Mouse (Mus musculus): ENCODE measurements around the gene Cyb5d1.

Cyb5d1 gene

GRCm38 (mm10) chr11:69395235-69395633, at the start of gene Cyb5d1, which contains the start of gene Naa38:
Gene Cyb5d1, minus strand, starts transcription at chr11:69395631.
Gene Naa38, plus strand, starts transcription at chr11:69395487.
- peak; percentile 87 to 88 for DNase-seq

DNA sequence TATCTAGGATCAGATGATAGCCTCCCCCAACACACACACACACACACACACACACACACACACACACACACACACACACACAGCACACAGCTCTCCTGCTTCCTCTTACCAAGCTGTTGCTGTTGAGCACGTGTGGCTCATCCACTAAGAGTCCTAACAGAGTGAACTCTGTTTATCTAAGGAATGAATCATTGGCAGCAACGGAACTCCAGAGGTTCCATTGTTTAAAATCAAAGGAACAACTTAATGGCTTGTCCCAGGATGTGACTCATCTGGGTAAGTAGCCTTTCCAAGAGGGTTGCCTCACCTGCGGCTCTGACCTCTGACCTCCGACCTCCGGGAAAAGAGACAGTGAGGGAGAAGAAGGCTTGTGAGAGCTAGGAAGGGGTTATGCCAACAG, 47.9 kb upstream of the Cyb5d1 start:
- no peak for DNase-seq

GRCm38 (mm10) chr11:69437291-69437690, 41.9 kb upstream of the Cyb5d1 start:
- DNase-seq: no peak

DNA sequence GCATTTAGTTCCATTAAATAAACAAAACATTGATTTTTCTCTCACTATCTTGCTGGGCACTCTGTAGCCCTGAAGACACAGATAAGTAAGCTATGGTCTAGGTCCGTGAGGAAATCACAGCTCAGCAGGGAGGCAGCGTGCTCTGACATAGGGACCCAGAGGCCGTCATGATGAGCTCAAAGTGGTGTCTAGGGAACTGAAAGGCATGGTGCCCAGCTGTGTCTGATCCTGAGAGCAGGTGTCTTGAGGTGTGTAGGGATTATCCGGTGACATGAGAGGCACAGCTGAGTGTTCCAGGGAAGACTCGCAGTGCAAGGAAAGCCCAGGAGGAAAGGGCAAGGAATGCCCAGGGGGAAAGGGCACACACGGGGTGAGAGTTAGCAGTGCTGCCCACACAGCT, 37.8 kb upstream of the Cyb5d1 start:
- no peak for DNase-seq

- DNase-seq: no peak
Observed at GRCm38 (mm10) chr11:69432640-69432982, 37.2 kb upstream of the Cyb5d1 start.

GRCm38 (mm10) chr11:69431829-69432639, 36.6 kb upstream of the Cyb5d1 start:
- DNase-seq: peak; percentile 80 to 85

DNA sequence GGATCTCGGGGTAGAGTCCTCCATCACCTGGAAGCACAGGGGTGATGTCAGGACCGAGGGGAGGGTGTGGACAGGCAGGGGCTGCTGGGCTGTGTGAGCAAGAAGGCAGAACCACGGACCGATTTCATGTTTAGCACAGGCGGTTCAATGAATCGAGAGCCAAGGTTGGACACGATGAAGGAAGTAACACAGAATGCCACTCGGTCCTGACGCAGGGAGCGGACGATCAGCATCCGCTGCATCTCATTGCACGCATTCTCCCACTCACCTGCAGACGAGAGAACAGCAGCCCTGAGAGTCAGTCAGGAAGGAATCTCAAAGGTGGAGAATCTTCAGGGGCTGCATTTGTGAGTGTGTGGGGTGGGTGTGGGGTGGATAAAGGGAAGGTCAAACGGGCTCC, 35.2 kb upstream of the Cyb5d1 start:
- no peak for DNase-seq

DNA sequence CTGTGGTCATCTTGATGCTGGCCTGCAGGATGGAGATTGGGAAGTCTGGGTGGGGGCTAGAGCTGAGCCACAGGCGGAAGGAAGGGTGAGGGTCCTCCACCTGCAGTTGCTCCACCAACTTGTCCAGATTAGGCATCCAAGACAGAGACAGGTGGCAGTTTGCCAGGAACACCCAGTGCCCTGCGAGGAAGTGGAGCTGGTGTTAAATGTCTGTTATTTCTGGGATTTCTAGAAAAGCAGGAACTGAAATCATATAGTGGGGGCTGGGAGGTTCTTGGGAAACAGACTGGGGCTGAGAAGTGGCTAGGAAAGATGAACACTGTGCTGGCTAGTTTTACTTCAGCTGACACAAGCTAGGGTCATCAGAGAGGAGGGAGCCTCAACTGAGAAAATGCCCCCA, 33.9 kb upstream of the Cyb5d1 start:
- no peak for DNase-seq

DNA sequence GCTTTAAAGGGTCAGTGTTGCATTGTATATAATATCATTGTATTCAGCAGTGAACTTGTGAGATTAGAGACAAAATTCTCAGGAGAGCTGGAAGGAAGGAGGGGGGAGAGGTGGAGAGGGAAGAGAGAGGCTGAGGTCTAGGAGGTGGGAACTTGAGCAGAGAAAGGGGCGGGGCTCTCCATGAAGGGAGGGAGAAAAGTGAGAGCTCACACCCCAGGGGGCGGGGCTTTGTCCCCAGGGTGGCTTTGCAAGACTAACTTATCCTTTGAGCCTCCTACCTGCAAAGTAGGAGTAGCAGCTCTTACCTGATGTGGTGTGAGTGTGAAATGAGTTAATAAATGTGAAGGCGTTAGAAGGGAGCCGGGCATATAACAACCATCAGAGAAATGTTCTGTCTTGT, 33.3 kb upstream of the Cyb5d1 start:
- peak in 1 of 2 experiments; percentile 33 for DNase-seq

DNA sequence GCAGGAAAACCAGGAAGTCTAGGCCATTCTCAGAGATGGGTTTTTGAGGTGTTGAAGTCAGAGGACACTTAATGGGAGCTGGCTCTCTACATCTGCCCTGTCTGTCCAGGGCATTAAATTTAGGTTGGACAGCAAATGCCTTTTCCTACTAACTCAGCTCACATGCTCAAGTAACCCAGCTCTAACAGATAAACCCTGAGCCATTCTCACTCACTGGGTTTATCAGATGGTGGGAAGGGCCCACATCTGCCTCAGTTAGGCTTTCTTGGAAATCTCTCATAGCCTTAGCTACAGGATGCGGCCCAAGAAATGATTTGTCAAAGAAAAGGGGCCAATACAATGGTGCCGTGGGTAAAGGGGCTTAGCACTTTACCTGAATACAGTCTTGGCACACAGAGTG, 30.8 kb upstream of the Cyb5d1 start:
- no peak for DNase-seq

GRCm38 (mm10) chr11:69423885-69424284, 28.5 kb upstream of the Cyb5d1 start:
- no peak for DNase-seq

DNA sequence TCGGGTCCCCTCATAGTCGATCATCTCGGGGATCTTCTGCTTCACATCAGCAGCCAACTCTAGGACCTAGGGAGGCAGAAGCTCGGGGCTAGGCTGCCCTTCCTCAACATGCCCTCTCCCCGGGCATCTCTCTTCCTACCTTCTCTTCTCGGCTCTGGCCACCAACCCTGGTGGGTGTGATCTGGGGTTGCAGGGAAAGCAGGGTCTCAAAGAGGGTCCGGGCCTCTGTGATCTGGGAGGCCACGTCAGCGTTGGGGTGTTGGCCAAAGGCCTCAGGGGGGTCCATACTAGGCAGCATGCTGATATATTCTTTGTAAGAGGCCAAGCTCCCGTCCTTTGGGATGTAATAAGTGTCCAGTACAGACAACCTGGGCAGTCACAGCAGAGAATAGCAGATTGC, 27.4 kb upstream of the Cyb5d1 start:
- DNase-seq: no peak

GRCm38 (mm10) chr11:69421131-69421977, 25.9 kb upstream of the Cyb5d1 start:
- DNase-seq: no peak

- DNase-seq: no peak
Observed at GRCm38 (mm10) chr11:69420554-69421000, 25.1 kb upstream of the Cyb5d1 start.

- peak; percentile 51 to 59 for DNase-seq
Observed at GRCm38 (mm10) chr11:69419813-69420553, 24.6 kb upstream of the Cyb5d1 start.

GRCm38 (mm10) chr11:69419443-69419812, 24.0 kb upstream of the Cyb5d1 start:
- DNase-seq: peak in 1 of 2 experiments; percentile 48

DNA sequence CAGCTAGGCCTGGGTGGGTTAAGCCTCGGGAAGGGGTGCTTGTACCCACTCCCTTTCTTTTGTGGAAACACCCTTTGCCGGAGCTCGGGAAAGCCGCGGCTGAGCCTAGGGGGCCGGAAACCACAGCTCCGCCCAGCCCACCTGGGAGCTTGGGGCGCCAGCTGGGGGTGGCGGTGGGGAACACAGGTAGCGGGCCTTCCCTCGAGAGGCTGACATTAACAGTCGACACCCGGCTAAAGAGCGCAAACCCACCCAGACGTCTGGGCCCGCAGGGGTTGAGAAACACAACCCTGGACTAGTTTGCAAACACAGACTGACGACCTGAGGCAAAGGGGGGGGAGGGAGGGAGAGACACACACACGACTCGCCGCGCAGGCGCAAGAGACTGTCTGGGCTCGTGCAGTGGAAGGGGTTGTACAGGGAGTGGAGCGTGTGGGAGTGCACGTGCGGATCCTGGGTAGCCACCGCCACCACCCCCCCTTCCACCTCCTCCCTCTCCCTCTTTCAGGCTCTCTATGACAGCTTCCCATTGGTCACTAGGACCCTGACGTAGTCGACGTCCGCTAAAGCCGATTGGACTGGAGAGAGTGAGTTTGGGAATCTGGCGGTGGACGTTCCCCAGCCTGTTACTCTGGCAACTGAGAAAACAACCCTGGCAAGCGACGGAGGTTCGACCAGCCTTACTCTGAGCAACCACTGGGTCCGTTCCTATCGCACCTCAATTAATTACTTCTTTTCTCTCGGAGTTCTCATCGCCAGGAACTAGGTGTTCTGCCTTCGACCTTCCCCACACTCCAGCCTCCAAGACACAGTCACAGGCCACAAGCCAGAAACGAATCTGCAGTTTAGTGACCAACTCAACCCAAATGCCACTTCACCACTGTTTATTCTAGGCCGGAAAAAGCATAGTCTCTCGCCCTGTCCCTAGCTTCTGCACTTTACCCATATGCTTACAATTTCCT, 23.3 kb upstream of the Cyb5d1 start:
- peak; percentile 71 to 74 for DNase-seq

- DNase-seq: peak; percentile 50 to 56
Observed at GRCm38 (mm10) chr11:69417449-69418384, 22.3 kb upstream of the Cyb5d1 start.

- DNase-seq: no peak
Observed at GRCm38 (mm10) chr11:69416921-69417448, 21.6 kb upstream of the Cyb5d1 start.

DNA sequence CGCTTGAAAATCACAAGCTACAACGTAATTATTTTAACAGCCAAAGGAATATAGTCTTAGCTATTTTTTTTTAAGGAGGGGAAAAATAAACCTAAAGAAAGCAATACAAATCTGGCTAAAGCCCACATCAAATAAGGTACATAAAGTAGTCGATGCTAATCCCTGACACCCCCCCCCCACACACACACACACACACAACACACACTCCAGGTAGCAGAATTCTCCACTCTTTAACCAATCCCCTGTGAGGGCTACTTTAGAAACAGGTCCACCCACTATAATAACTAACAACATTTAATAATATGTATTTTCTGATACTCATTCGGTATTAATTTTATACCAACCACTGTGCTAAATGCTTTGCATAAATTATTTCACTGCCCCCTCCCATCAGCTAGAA, 21.1 kb upstream of the Cyb5d1 start:
- DNase-seq: no peak

Data from B cell, adult 2 months (primary cell).